Mouse (Mus musculus) thymus, adult 18-20 months (tissue): ENCODE results near the gene Bglap.
"Not testable (repeated sequence)": the region's sequence is repeated elsewhere in the genome, so short reads cannot be mapped to it uniquely, and the experiment has no call there.

Source experiments
- DNase-seq, 2 experiments: peaks; one replicate each; pipeline ENCODE4 v3.0.0; 2022; ENCODE audit warnings: mixed read lengths in 2 of 2

Gene Bglap

DNA sequence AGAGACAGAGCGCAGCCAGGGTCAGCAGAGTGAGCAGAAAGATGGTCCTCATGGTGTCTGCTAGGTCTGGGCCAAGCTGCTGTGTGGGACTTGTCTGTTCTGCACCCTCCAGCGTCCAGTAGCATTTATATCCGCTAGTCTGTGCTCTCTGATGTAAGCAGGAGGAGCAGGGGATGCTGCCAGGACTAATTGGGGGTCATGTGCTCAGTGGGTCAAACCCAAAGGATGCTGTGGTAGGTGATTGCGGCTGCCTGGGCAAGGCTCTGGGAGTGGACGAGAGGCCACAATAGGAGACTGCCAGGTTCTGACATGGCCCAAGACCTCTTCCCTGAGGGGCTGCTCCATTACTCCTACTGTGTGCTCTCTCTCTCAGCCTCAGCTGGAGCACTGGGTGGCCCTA lies at the start of gene Bglap:
Gene Bglap (minus strand): TSS at position 101 of the 400 bp plus-strand sequence.
- no peak for DNase-seq

GRCm38 (mm10) chr3:88428639-88429038 lies 44.4 kb upstream of the Bglap start:
- not testable (repeated sequence) for DNase-seq

DNA sequence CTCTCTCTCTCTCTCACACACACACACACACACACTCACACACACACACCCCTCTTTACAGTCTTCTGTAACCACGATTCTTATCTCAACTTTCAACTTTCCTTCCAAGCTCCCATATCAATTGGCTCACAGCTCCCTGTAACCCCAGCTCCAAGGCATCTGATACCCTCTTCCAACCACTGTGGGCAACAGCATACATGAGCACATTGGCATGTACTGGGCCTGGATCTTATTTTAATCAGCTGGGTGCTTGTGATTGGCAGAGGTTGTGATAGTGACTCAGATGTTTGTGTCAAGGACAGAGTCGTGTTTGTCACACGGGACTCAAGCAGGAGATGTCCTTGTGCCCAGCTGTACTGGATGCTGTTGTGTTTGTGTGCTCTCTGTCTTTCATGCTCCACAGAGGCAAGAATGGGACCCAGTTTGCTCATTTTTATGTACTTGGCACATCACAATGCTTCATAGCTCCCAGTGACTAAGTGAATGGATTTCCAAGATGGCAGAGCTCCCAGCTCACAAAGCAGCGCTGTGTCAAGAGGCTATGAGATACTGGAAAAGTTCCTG lies 43.2 kb upstream of the Bglap start:
- no peak for DNase-seq

DNA sequence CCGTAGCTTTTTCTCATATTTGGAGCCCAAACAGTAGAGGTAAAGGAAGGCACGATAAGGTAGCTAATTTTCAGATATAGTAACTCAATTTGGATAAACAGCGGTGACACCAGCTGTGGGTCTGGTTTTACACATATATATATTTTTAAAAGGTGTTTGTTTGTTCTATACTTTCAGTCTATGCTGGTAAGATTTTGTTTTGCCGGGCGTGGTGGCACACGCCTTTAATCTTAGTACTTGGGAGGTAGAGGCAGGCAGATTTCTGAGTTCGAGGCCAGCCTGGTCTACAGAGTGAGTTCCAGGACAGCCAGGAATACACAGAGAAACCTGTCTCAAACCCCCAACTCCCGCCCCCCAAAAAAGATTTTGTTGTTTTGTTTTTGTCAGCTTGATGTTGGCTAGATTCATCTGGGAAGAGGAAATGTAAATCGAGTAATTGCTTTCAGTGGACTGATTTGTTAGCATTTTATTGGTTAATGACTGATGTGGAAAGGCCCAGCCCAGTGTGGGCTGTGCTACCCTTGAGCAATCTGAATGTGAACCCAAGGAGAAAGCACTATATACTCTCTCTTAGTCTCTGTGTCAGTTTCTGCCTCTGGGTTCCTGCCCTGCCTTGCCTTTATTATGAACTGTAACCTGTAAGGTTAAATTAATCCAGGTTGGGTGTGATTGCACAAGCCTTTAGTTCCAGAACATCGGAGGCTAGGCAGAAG lies 41.6 kb upstream of the Bglap start:
- no peak for DNase-seq

- no peak for DNase-seq
Observed at GRCm38 (mm10) chr3:88425330-88425689, 41.0 kb upstream of the Bglap start.

DNA sequence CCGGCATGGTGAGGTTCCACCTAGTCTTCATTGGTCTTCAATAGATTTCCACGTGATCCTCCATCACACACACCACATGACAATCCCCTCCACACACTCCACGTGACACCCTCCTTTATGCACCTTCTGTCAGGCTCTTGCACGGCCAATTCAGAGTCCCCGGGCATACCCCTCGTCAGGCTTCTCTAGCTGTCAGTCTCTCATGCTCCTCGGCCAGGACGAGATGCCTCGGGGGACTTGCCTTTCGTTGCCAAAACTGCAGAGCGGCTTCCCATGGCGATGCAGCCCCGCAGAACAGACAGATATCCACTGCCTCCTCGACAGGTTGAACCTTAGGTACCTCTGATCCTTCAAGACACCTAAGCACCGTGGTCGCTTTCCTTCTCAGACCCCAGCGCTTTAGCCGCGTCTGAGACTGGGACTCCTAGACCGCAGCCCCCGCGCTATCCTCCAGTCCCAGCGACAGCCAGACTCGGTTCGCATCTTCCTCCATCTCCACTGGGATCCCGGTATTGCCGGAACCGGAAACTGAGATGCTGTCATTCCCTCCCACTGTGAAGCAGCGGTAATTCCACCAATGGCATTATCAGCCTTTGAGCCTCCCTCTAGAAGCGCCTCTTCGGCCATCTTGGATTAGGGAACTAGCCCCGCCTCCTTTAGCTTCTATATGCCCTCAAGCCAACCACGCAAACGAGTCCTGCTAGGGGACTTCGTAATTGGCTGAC lies 40.5 kb upstream of the Bglap start, which contains the start of gene Slc25a44:
Gene Slc25a44 (minus strand): TSS at position 535 of the 725 bp plus-strand sequence.
- peak; percentile 80 to 92 for DNase-seq

- DNase-seq = no peak
Observed at GRCm38 (mm10) chr3:88422020-88422720, 37.9 kb upstream of the Bglap start.

GRCm38 (mm10) chr3:88420771-88421170 lies 36.5 kb upstream of the Bglap start:
- no peak for DNase-seq

GRCm38 (mm10) chr3:88418016-88418415 lies 33.8 kb upstream of the Bglap start:
- no peak for DNase-seq

DNA sequence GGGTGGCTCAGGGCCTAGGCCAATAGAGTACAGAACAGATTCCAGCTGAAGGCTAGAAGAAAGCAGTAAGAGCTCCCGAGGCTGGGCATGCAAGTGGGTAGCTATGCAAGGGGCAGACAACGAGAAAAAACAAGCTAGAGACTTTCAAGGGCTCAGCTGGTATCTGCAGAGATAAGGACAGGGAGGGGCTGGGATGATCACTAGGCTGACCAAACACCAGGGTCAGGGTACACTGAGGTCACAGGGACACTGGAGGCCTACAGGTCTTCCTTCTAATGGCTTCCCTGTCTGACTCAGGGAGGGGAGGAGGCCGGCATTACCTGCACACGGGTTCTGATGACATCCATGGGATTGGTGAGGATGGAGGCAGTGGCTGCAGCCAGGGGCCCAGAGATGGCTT lies 31.4 kb upstream of the Bglap start:
- no peak for DNase-seq

- DNase-seq = no peak
Observed at GRCm38 (mm10) chr3:88412636-88413035, 28.4 kb upstream of the Bglap start.

- DNase-seq = no peak
Observed at GRCm38 (mm10) chr3:88411681-88412080, 27.4 kb upstream of the Bglap start.

- DNase-seq = peak in 1 of 2 experiments; percentile 24
Observed at GRCm38 (mm10) chr3:88410645-88411031, 26.4 kb upstream of the Bglap start.

- DNase-seq = peak; percentile 83 to 89
Observed at GRCm38 (mm10) chr3:88409741-88410644, 25.7 kb upstream of the Bglap start, which contains the start of gene Pmf1. TSS of gene Pmf1 (minus strand) at chr3:88410331.

GRCm38 (mm10) chr3:88408953-88409352 lies 24.7 kb upstream of the Bglap start:
- no peak for DNase-seq

- no peak for DNase-seq
Observed at GRCm38 (mm10) chr3:88407529-88407928, 23.3 kb upstream of the Bglap start.

- DNase-seq = peak in 1 of 2 experiments; percentile 46
Observed at GRCm38 (mm10) chr3:88407090-88407489, 22.8 kb upstream of the Bglap start.

- DNase-seq = no peak
Observed at GRCm38 (mm10) chr3:88403522-88404230, 19.4 kb upstream of the Bglap start.

DNA sequence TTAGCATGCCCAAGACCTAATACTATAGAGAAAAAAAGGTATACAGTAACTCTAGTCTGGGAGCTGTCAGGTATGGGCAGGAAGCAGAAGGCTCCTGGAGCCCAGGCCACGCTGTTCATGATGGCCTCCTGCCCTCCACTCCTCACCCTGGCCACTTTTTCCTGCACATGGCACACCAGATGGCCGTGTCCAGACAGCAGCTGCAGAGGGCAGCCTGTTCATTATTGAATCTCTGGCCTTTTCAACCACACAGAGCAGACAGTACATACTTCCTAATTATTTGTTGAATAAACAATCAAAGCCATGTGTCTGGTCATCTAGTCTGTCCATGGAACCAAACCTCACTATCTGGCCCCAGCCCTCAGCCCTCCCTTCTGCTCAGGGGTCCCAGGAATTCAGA lies 14.4 kb upstream of the Bglap start:
- no peak for DNase-seq

DNA sequence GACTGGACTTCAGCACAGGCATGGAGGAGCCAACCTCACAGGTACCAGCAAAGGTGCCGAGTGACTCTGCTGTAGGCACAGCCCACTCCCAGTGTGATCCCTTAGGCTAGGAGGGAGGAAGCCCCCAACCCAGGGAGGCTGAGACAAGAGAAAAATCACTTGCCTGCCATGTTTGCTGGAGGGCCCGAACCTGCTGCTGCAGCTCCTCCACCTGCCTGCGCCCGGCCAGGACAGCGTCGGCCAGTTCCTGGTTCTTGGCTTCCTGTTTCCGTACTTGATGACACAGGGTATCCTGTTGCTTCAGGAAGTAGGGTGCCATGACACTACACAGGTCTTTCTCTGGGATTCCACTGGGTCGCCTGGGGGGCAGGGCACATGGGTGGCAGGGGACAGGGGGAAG lies 11.5 kb upstream of the Bglap start:
- DNase-seq = no peak

DNA sequence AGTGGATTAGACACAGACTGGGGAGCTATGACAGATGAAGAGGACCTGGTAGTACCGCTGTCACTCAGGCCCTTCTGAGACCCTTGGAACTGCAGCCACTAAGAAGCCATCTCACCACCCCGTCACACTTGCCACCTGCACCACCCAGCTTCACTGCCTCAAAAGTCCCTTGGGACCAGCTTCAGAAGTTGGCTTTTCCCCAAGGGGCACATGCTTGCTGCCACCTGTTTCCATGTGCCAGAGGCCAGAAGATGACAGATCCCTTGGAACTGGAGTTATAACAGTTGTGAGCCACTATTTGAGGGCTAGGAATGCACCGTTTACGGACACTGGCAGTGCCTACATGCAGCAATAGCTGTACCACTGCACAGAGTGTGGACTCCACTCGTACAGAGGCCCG lies 11.0 kb upstream of the Bglap start:
- DNase-seq = no peak
